Mouse (Mus musculus) forebrain, embryonic 13.5 days (tissue): ENCODE results near the gene Fam83g. TPM values are rescaled to one million over a fixed set of nuclear protein-coding genes. Genes with fewer than 3 reads are reported as not detected.

Source experiments
- ATAC-seq: fragments of 200-750 bp; cut with Nextera tagmentation; 2 replicates; pipeline ENCODE4 v1.8.0; 2017
- H3K27ac ChIP-seq: fragments of 300-500 bp; sonication (generic); 2 replicates; pipeline ENCODE4 v1.5.1; 2015; ENCODE audit warnings: inconsistent platforms, mild to moderate bottlenecking, moderate library complexity
- H3K27me3 ChIP-seq: fragments of 300-500 bp; sonication (generic); 2 replicates; pipeline ENCODE4 v1.6.1; 2015; ENCODE audit warnings: mild to moderate bottlenecking, inconsistent platforms
- H3K36me3 ChIP-seq: fragments of 300-500 bp; sonication (generic); 2 replicates; pipeline ENCODE4 v1.6.1; 2015; ENCODE audit warnings: mild to moderate bottlenecking, inconsistent platforms; ENCODE audit not compliant: poor library complexity, severe bottlenecking
- H3K4me1 ChIP-seq: fragments of 300-500 bp; sonication (generic); 2 replicates; pipeline ENCODE4 v1.6.1; 2015; ENCODE audit warnings: inconsistent platforms
- H3K4me2 ChIP-seq: fragments of 300-500 bp; sonication (generic); 2 replicates; pipeline ENCODE4 v1.6.1; 2015; ENCODE audit warnings: inconsistent platforms, mild to moderate bottlenecking, moderate library complexity
- H3K4me3 ChIP-seq: fragments of 300-500 bp; sonication (generic); 2 replicates; pipeline ENCODE4 v1.5.1; 2015; ENCODE audit warnings: mild to moderate bottlenecking, inconsistent platforms
- H3K9ac ChIP-seq: fragments of 300-500 bp; sonication (generic); 2 replicates; pipeline ENCODE4 v1.6.1; 2015; ENCODE audit warnings: mild to moderate bottlenecking, inconsistent platforms
- H3K9me3 ChIP-seq: fragments of 300-500 bp; sonication (generic); replicated peaks from 2 replicates; pipeline ENCODE4 v1.6.1; 2016; ENCODE audit warnings: inconsistent platforms
- WGBS: fragments of 180-500 bp; shearing (Covaris S2); methylation state at CpG from one replicate; pipeline ENCODE4 v1.1.7; 2015; 5-methylcytosine and 5-hydroxymethylcytosine counted together
- polyA plus RNA-seq: library from polyadenylated mRNA; unstranded; fragments of >200 nt; fragmentation: Nextera tagmentation; extraction: Ambion mirVana; gene quantifications from 2 replicates; pipeline ENCODE4 v1.2.1, GENCODE M21; 2015

The Fam83g gene
- polyA plus RNA-seq, 1 experiment from 2014 or later: 0.32 TPM

- H3K9me3 ChIP-seq: no peaks in the 10 kb centered on the region
- H3K9ac ChIP-seq: no peak overlapping the region
- no peak overlapping the region for H3K4me2 ChIP-seq
- no peaks in the 10 kb centered on the region for H3K4me1 ChIP-seq
- H3K36me3 ChIP-seq: no peaks in the 10 kb centered on the region
- no peak overlapping the region for H3K27ac ChIP-seq
- no peak for ATAC-seq
- no peaks in the 10 kb centered on the region for H3K27me3 ChIP-seq
- WGBS: 60% methylated on average over 4 of the region's 4 CpGs
- no peak overlapping the region for H3K4me3 ChIP-seq
These were observed 28.2 kb upstream of the Fam83g start for GRCm38 (mm10) chr11:61655649-61656048.

DNA sequence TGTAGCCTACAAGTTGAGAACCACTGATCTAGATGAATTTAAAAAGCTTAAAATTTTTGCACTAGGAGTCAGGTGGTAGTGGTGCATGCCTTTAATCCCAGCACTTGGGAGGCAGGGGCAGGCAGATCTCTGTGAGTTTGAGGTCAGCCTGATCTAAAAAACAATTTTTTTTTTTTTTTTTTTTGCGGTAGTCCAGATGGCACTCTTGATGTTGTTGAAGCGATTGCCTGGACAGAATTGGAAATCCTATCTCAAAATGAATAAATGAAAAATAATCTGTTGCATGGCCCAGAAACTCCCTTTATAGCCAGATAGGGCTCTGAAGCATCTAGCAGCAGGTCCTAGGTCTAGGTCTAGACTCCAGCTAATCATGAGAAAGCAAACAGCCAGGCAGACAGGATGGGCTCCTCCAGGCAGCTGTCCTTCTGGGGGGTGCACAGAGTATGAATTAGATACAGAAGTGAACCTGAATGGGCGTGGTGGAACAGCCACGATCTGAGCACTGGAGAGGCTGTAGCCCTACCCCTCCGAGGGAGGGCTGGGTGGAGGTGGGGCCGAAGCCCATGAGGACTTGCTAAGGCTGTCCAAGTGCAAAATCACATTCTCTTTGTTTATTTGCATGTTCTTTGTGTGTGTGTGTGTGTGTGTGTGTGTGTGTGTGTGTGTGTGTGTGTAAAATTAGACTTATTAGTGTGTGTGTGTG is 27.6 kb upstream of the Fam83g start:
- WGBS: 69% methylated on average over 6 of the region's 6 CpGs
- Histone ChIP-seq H3K9ac (no peak overlapping the region), H3K9me3 (no peaks in the 10 kb centered on the region), H3K4me1 (no peaks in the 10 kb centered on the region), H3K27me3 (no peaks in the 10 kb centered on the region), H3K4me3 (no peak overlapping the region), H3K27ac (no peak overlapping the region), H3K4me2 (no peak overlapping the region), H3K36me3 (no peaks in the 10 kb centered on the region)
- ATAC-seq: no peak

DNA sequence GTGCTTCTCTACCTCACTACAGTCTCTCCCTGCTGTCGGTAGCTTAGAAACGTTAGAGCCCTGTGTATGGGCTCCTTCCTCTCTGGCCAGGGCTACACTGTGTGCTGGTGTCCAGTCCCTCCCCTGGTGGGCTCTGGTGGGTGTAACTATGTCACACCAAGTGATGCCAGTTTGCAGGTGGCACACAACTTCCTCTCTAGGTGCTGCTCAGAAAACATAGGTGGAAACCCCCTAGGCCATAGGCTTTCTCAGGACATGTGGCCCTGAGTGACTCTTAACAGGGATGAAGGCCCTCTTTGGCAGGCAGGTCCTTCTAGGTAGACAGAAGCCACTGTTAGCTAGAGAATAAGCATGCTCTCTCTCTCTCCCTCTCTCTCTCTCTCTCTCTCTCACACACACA is 26.5 kb upstream of the Fam83g start:
- Histone ChIP-seq H3K9ac (no peak overlapping the region), H3K4me3 (no peak overlapping the region), H3K4me1 (no peaks in the 10 kb centered on the region), H3K36me3 (no peaks in the 10 kb centered on the region), H3K9me3 (no peaks in the 10 kb centered on the region), H3K27ac (no peak overlapping the region), H3K27me3 (no peaks in the 10 kb centered on the region), H3K4me2 (no peak overlapping the region)
- WGBS: 70% methylated on average over 2 of the region's 2 CpGs
- no peak for ATAC-seq

DNA sequence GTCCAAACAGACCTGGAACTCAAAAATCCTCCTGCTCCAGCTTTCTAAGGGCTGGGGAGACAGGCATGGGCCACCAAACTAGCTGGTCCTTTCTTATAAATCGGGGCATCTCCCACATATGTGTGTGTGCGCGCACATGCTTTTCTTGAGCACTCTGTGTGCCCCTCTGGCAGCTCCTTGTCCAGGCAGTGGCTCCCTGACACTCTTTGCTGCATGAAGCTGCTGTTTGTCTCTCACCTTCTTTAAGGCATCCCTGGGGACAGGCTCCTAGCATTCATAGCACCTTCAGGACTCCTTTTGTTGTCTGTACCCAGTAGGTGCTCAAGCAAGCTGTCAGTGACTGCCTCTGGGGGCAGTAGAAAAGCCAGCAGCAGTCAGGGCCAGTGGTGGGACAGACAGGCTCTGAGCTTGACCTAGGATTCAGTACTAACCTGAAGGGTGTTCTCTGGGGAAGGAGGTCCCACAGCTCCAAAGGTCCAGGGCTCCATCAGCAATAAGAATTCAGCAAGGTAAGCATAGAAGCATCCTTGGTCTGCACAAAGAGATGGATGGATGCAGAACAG is 25.4 kb upstream of the Fam83g start:
- no peaks in the 10 kb centered on the region for H3K9me3 ChIP-seq
- no peak overlapping the region for H3K27ac ChIP-seq
- no peak overlapping the region for H3K4me2 ChIP-seq
- no peak overlapping the region for H3K4me3 ChIP-seq
- H3K36me3 ChIP-seq: no peaks in the 10 kb centered on the region
- no peaks in the 10 kb centered on the region for H3K27me3 ChIP-seq
- no peak for ATAC-seq
- H3K9ac ChIP-seq: no peak overlapping the region
- WGBS: 99% methylated on average over 3 of the region's 3 CpGs
- no peaks in the 10 kb centered on the region for H3K4me1 ChIP-seq

DNA sequence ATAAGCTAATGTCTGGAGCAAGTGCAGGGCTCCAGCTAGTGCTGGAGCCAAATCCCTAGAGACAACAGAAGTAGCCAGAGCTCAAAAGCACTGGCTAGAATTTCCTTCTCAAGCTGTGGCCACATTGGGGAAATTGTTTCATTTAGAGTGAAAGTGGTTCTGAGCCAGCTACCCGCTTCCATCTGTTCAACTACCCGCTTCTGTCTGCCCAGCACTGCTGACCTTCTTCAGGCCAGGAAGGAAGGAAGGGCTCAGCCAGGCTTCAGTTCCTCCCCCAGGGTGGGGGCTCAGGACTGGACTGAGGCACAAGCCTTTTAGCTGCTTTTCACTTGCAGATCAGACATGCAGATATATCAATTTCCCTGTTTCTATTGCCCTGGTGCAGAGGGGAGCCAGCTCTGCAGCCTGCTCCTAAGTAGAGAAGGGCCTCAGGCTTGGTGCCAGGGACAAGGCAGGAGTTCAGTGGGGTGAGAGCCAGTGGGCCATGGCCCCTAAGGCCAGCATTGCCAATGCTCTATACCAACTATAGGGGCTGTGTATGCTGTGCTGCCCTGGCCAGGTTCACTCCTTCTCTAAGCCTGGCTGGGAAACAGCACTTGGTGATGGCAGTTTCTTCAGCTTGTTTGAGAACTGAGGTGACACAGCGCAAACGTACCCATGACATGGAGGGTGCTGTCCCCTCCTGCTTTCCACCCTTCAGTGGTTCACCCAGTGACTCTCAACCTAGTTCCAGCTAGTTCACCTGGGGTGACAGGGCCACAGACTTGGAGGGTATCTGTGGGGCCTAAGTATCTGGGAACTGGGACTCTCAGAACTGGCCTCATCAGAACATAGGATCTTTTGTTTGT is 24.7 kb upstream of the Fam83g start:
- Histone ChIP-seq H3K9ac (no peak overlapping the region), H3K9me3 (no peaks in the 10 kb centered on the region), H3K4me1 (no peaks in the 10 kb centered on the region), H3K4me2 (no peak overlapping the region), H3K4me3 (no peak overlapping the region), H3K27me3 (no peaks in the 10 kb centered on the region), H3K36me3 (no peaks in the 10 kb centered on the region), H3K27ac (no peak overlapping the region)
- ATAC-seq: no peak
- WGBS: 88% methylated on average over 4 of the region's 4 CpGs

GRCm38 (mm10) chr11:61660001-61660400 is 23.9 kb upstream of the Fam83g start:
- H3K36me3 ChIP-seq: no peaks in the 10 kb centered on the region
- no peak overlapping the region for H3K9ac ChIP-seq
- no peak overlapping the region for H3K4me2 ChIP-seq
- WGBS: 86% methylated on average over 8 of the region's 8 CpGs
- no peak overlapping the region for H3K27ac ChIP-seq
- H3K4me3 ChIP-seq: no peak overlapping the region
- no peak for ATAC-seq
- H3K9me3 ChIP-seq: no peaks in the 10 kb centered on the region
- H3K4me1 ChIP-seq: no peaks in the 10 kb centered on the region
- no peaks in the 10 kb centered on the region for H3K27me3 ChIP-seq

DNA sequence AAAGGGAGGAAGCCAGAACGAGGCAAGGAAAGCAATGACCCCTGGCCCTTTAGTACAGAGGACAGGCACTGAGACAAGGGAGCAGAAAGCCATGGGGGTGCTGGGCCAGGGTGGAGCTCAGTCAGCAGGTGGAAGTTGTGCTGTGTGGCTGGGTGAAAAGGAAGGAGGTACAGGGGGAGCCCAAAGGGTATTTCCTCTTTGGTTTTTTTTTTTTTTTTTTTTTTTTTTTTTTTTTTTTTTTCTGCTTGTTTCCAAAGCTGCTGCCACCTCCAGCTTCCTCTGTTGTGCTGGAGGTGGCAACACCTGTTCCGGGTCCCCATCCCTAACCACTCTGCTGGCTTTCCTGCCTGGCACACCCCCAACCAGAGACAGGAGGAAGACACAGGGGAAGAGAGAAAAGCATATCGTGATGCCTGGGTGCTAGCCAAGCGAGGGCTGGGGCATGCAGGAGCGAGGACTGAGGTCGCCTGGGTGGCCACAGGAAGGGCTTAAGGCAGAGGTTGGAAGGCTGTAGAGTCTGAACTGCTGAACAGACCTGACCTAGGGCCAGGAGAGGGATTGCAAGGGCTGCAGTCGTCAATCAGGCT is 23.0 kb upstream of the Fam83g start:
- ATAC-seq: no peak
- no peak overlapping the region for H3K9ac ChIP-seq
- no peaks in the 10 kb centered on the region for H3K4me1 ChIP-seq
- WGBS: 71% methylated on average over 7 of the region's 7 CpGs
- no peaks in the 10 kb centered on the region for H3K36me3 ChIP-seq
- H3K4me2 ChIP-seq: no peak overlapping the region
- no peak overlapping the region for H3K27ac ChIP-seq
- H3K9me3 ChIP-seq: no peaks in the 10 kb centered on the region
- H3K27me3 ChIP-seq: no peaks in the 10 kb centered on the region
- no peak overlapping the region for H3K4me3 ChIP-seq

GRCm38 (mm10) chr11:61662189-61662588 is 21.7 kb upstream of the Fam83g start:
- Histone ChIP-seq H3K27me3 (no peaks in the 10 kb centered on the region), H3K9me3 (no peaks in the 10 kb centered on the region), H3K36me3 (no peaks in the 10 kb centered on the region), H3K4me2 (no peak overlapping the region), H3K4me3 (no peak overlapping the region), H3K9ac (no peak overlapping the region), H3K4me1 (no peaks in the 10 kb centered on the region), H3K27ac (no peak overlapping the region)
- ATAC-seq: no peak
- 96% methylated on average over 5 of the region's 5 CpGs for WGBS

- Histone ChIP-seq H3K27me3 (no peaks in the 10 kb centered on the region), H3K4me2 (no peak overlapping the region), H3K4me3 (no peak overlapping the region), H3K9me3 (no peaks in the 10 kb centered on the region), H3K27ac (no peak overlapping the region), H3K4me1 (no peaks in the 10 kb centered on the region), H3K36me3 (no peaks in the 10 kb centered on the region), H3K9ac (no peak overlapping the region)
- WGBS: 85% methylated on average over 4 of the region's 4 CpGs
- ATAC-seq: no peak
These were observed 18.5 kb upstream of the Fam83g start for GRCm38 (mm10) chr11:61665401-61665800.

DNA sequence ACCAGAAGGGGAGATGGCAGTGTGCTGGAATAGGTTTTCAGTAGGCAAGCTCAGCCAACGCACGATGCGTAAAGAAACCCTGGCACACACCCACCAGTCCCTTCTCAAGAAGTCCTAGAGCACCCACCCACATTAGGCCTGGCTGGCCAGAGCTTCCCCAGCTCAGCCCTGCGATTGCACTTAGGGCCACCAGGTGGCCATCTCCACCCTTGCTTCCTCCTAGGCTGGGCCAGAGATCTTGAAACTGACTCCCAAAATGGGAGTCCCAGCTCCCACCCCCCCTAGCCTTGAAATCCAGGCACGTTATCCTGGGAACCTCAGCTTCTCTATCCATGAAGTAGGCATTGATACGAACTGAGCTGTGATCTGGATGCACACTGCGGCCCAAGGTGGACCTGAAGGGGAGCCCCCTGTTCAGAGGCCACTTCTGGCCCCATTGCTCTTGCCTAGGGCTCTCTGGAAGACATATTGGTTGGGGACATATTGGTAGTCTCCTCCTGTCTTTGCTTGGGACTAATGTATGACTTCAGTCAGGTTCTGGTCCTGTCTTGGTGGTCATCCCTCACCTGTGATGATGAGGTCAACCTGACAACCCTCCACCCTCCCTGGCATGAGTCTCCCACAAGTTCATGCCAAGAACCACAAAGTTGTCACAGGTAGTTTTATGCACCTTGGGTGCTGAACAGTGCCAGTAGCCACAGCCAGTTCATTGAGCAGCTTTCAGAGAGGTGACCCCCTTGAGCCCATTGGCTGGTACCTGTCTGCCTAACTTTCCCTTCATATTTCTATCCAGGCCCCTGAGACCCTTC is 17.7 kb upstream of the Fam83g start:
- H3K36me3 ChIP-seq: no peaks in the 10 kb centered on the region
- H3K4me2 ChIP-seq: no peak overlapping the region
- ATAC-seq: no peak
- no peaks in the 10 kb centered on the region for H3K9me3 ChIP-seq
- H3K9ac ChIP-seq: no peak overlapping the region
- no peak overlapping the region for H3K27ac ChIP-seq
- H3K27me3 ChIP-seq: no peaks in the 10 kb centered on the region
- no peaks in the 10 kb centered on the region for H3K4me1 ChIP-seq
- H3K4me3 ChIP-seq: no peak overlapping the region
- WGBS: 47% methylated on average over 7 of the region's 7 CpGs

DNA sequence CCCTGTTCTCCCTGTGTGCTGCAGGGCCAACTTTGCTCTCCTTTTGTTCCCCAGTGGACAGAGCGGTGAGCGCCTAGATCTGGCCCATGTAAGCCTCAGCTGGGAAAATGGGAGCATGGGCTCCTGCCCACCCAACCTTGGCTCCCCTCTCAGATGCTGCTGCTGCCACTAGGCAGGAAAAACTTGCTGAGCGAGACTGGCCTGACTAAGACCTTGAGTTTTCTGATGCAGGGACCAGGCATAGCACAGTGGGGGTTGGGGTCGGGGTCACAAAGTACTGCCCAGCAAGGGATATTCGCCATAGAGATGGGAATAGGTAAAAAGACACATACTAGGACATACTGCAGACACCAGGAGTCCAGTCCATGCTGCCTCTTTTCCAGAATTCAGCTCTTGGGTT is 16.6 kb upstream of the Fam83g start:
- no peak overlapping the region for H3K4me2 ChIP-seq
- H3K27me3 ChIP-seq: no peaks in the 10 kb centered on the region
- no peaks in the 10 kb centered on the region for H3K9me3 ChIP-seq
- no peaks in the 10 kb centered on the region for H3K4me1 ChIP-seq
- H3K4me3 ChIP-seq: no peak overlapping the region
- H3K27ac ChIP-seq: no peak overlapping the region
- no peaks in the 10 kb centered on the region for H3K36me3 ChIP-seq
- H3K9ac ChIP-seq: no peak overlapping the region
- ATAC-seq: no peak
- WGBS: 86% methylated on average over 5 of the region's 5 CpGs
